Mouse (Mus musculus): ENCODE measurements around the gene Kat2a. TPM values are rescaled to one million over a fixed set of nuclear protein-coding genes. Genes with fewer than 3 reads are reported as not detected.
"Not testable (repeated sequence)": the region's sequence is repeated elsewhere in the genome, so short reads cannot be mapped to it uniquely, and the experiment has no call there.

Kat2a gene
- total and polyA plus RNA-seq, 3 experiments = 59.6 to 143 (median 63.7) TPM

- no peak overlapping the region for H3K27ac ChIP-seq (ENCODE audit: control insufficient read depth, low read depth, low read length)
- no peak overlapping the region for H3K9ac ChIP-seq (ENCODE audit: control insufficient read depth, low read depth, low read length, poor library complexity, severe bottlenecking)
- no peak overlapping the region for H3K4me3 ChIP-seq (ENCODE audit: control insufficient read depth in 1 of 2, insufficient read depth in 1 of 2, low read depth in 2 of 2, low read length in 2 of 2)
- no peaks in the 10 kb centered on the region; a peak in 3 of 4 replicates for H3K27me3 ChIP-seq (ENCODE audit: control insufficient read depth in 1 of 2, insufficient read depth in 2 of 2, low read length in 2 of 2)
- no peaks in the 10 kb centered on the region for H3K4me1 ChIP-seq (ENCODE audit: control insufficient read depth in 1 of 2, insufficient read depth in 2 of 2, low read length in 2 of 2)
- no peaks in the 10 kb centered on the region for H3K9me3 ChIP-seq (replicated peaks; ENCODE audit: insufficient read depth, low read length)
- no peak for DNase-seq (ENCODE audit: low read depth, low spot score)
- H3K79me2 ChIP-seq (ENCODE audit: control insufficient read depth, insufficient read depth, low read length, poor library complexity) = no peaks in the 10 kb centered on the region
- TF ChIP-seq HCFC1 (IDR thresholded peaks at IDR 0.05; ENCODE audit: low read depth, low read length) (no peak), MYC (IDR thresholded peaks at IDR 0.05; ENCODE audit: low read depth, low read length) (no peak), CTCF (IDR thresholded peaks at IDR 0.05 in 2 of 3, conservative IDR thresholded peaks at IDR 0.05 in 1 of 3; ENCODE audit: control insufficient read depth in 1 of 3, insufficient read depth in 1 of 3, low read depth in 2 of 3, low read length in 3 of 3, poor library complexity in 1 of 3, severe bottlenecking in 1 of 3) (no peak), CHD2 (IDR thresholded peaks at IDR 0.05; ENCODE audit: low read length) (no peak), BHLHE40 (IDR thresholded peaks at IDR 0.05; ENCODE audit: borderline replicate concordance, low read depth, low read length) (no peak), SIN3A (IDR thresholded peaks at IDR 0.05; ENCODE audit: low read length) (no peak), MXI1 (IDR thresholded peaks at IDR 0.05; ENCODE audit: low read depth, low read length) (no peak), EP300 (IDR thresholded peaks at IDR 0.05; ENCODE audit: low read depth in 1 of 2, low read length in 2 of 2) (no peak), ZNF384 (IDR thresholded peaks at IDR 0.05; ENCODE audit: low read depth, low read length) (no peak), JUND (IDR thresholded peaks at IDR 0.05; ENCODE audit: low read depth, low read length) (no peak), MAX (IDR thresholded peaks at IDR 0.05; ENCODE audit: low read length) (no peak), USF1 (IDR thresholded peaks at IDR 0.05; ENCODE audit: low read depth, low read length) (no peak), CHD1 (IDR thresholded peaks at IDR 0.05; ENCODE audit: low read depth, low read length) (no peak), ZKSCAN1 (IDR thresholded peaks at IDR 0.05; ENCODE audit: low read depth, low read length) (no peak), E2F4 (IDR thresholded peaks at IDR 0.05; ENCODE audit: borderline replicate concordance, low read depth, low read length) (no peak)
- no peaks in the 10 kb centered on the region for H3K36me3 ChIP-seq (ENCODE audit: control insufficient read depth in 1 of 2, insufficient read depth in 2 of 2, low read length in 2 of 2)
Measured at GRCm38 (mm10) chr11:100656458-100656857, 55.8 kb downstream of the Kat2a start.

GRCm38 (mm10) chr11:100655589-100655988 lies 56.7 kb downstream of the Kat2a start:
- H3K4me3 ChIP-seq (ENCODE audit: control insufficient read depth in 1 of 2, insufficient read depth in 1 of 2, low read depth in 2 of 2, low read length in 2 of 2); H3K4me1 ChIP-seq (ENCODE audit: control insufficient read depth in 1 of 2, insufficient read depth in 2 of 2, low read length in 2 of 2); H3K79me2 ChIP-seq (ENCODE audit: control insufficient read depth, insufficient read depth, low read length, poor library complexity); H3K9me3 ChIP-seq (replicated peaks; ENCODE audit: insufficient read depth, low read length); H3K27ac ChIP-seq (ENCODE audit: control insufficient read depth, low read depth, low read length); H3K9ac ChIP-seq (ENCODE audit: control insufficient read depth, low read depth, low read length, poor library complexity, severe bottlenecking); H3K36me3 ChIP-seq (ENCODE audit: control insufficient read depth in 1 of 2, insufficient read depth in 2 of 2, low read length in 2 of 2); H3K27me3 ChIP-seq (ENCODE audit: control insufficient read depth in 1 of 2, insufficient read depth in 2 of 2, low read length in 2 of 2): not testable (repeated sequence)
- peak; percentile 37 for DNase-seq (ENCODE audit: low read depth, low spot score)
- TF ChIP-seq USF1 (IDR thresholded peaks at IDR 0.05; ENCODE audit: low read depth, low read length) (0 out of 2 replicates have a peak, but pooled peaks have one; percentile 48), ZC3H11A (IDR thresholded peaks at IDR 0.05; ENCODE audit: low read depth, low read length) (peak; percentile 21; the same call in 1 of the 2 replicates), CTCF (IDR thresholded peaks at IDR 0.05 in 2 of 3, conservative IDR thresholded peaks at IDR 0.05 in 1 of 3; ENCODE audit: control insufficient read depth in 1 of 3, insufficient read depth in 1 of 3, low read depth in 2 of 3, low read length in 3 of 3, poor library complexity in 1 of 3, severe bottlenecking in 1 of 3) (peak; percentile 11 to 57 (median 45); a peak in 4 of 6 replicates), RAD21 (IDR thresholded peaks at IDR 0.05; ENCODE audit: low read depth, low read length) (peak; percentile 30), SMC3 (IDR thresholded peaks at IDR 0.05; ENCODE audit: low read depth, low read length) (peak; percentile 34; the same call in 1 of the 2 replicates)

Other genes starting within 250 kb of the Kat2a start
- 31.5 and 34.7 TPM in 2 replicates for gene Klhl11, start 239.7 kb downstream of the Kat2a start, total RNA-seq (2012; rRNA removed)
- 10 to 100 TPM in 1 of 2 experiments, not detected in 1; 11.5 TPM for gene Klhl11, start 239.7 kb downstream of the Kat2a start, polyA plus RNA-seq (2012; ENCODE audit: insufficient read depth in 1 of 2, insufficient read length in 2 of 2, low read depth in 1 of 2, low replicate concordance in 2 of 2, missing spikeins in 1 of 2)
- gene Acly, start 184.5 kb downstream of the Kat2a start, total RNA-seq (2012; rRNA removed) = 220 and 234 TPM in 2 replicates
- 100 to 1,000 TPM in 1 of 2 experiments, not detected in 1; 167 TPM for gene Acly, start 184.5 kb downstream of the Kat2a start, polyA plus RNA-seq (2012; ENCODE audit: insufficient read depth in 1 of 2, insufficient read length in 2 of 2, low read depth in 1 of 2, low replicate concordance in 2 of 2, missing spikeins in 1 of 2)
- 0.23 and 0.46 TPM in 2 replicates for gene Ttc25, start 166.9 kb downstream of the Kat2a start, total RNA-seq (2012; rRNA removed)
- gene Ttc25, start 166.9 kb downstream of the Kat2a start, polyA plus RNA-seq (2012; ENCODE audit: insufficient read depth in 1 of 2, insufficient read length in 2 of 2, low read depth in 1 of 2, low replicate concordance in 2 of 2, missing spikeins in 1 of 2) = under 1 TPM in 1 of 2 experiments, not detected in 1; 0.92 TPM
- gene Cnp, start 137.6 kb downstream of the Kat2a start, total RNA-seq (2012; rRNA removed) = 19.0 and 20.1 TPM in 2 replicates
- gene Cnp, start 137.6 kb downstream of the Kat2a start, polyA plus RNA-seq (2012; ENCODE audit: insufficient read depth in 1 of 2, insufficient read length in 2 of 2, low read depth in 1 of 2, low replicate concordance in 2 of 2, missing spikeins in 1 of 2) = 10 to 100 TPM in 1 of 2 experiments, not detected in 1; 20.8 TPM
- gene Nkiras2, start 93.2 kb downstream of the Kat2a start, total RNA-seq (2012; rRNA removed) = 37.1 and 40.5 TPM in 2 replicates
- gene Nkiras2, start 93.2 kb downstream of the Kat2a start, polyA plus RNA-seq (2012; ENCODE audit: insufficient read depth in 1 of 2, insufficient read length in 2 of 2, low read depth in 1 of 2, low replicate concordance in 2 of 2, missing spikeins in 1 of 2) = 10 to 100 TPM in 1 of 2 experiments, not detected in 1; 49.9 TPM
- gene Dnajc7, start 92.3 kb downstream of the Kat2a start, total RNA-seq (2012; rRNA removed) = 230 and 233 TPM in 2 replicates
- 100 to 1,000 TPM; 346 to 452 TPM for gene Dnajc7, start 92.3 kb downstream of the Kat2a start, polyA plus RNA-seq (2012; ENCODE audit: insufficient read depth in 1 of 2, insufficient read length in 2 of 2, low read depth in 1 of 2, low replicate concordance in 2 of 2, missing spikeins in 1 of 2)
- 0.12 TPM in 1 of 2 replicates, not detected in the other for gene Zfp385c, start 20.0 kb downstream of the Kat2a start, total RNA-seq (2012; rRNA removed)
- gene Zfp385c, start 20.0 kb downstream of the Kat2a start, polyA plus RNA-seq (2012; ENCODE audit: insufficient read depth in 1 of 2, insufficient read length in 2 of 2, low read depth in 1 of 2, low replicate concordance in 2 of 2, missing spikeins in 1 of 2) = under 1 TPM in 1 of 2 experiments, not detected in 1; 0.15 TPM
- 2.9 and 3.6 TPM in 2 replicates for gene Dhx58, start 8.2 kb downstream of the Kat2a start, total RNA-seq (2012; rRNA removed)
- gene Dhx58, start 8.2 kb downstream of the Kat2a start, polyA plus RNA-seq (2012; ENCODE audit: insufficient read depth in 1 of 2, insufficient read length in 2 of 2, low read depth in 1 of 2, low replicate concordance in 2 of 2, missing spikeins in 1 of 2) = 1 to 10 TPM in 1 of 2 experiments, not detected in 1; 3.9 TPM
- gene Hspb9, start 1.4 kb upstream of the Kat2a start, total RNA-seq (2012; rRNA removed) = 0.49 and 0.73 TPM in 2 replicates
- gene Hspb9, start 1.4 kb upstream of the Kat2a start, polyA plus RNA-seq (2012; ENCODE audit: insufficient read depth in 1 of 2, insufficient read length in 2 of 2, low read depth in 1 of 2, low replicate concordance in 2 of 2, missing spikeins in 1 of 2) = 1 to 10 TPM in 1 of 2 experiments, not detected in 1; 2.1 TPM
- gene Rab5c, start 25.8 kb upstream of the Kat2a start, total RNA-seq (2012; rRNA removed) = 233 and 263 TPM in 2 replicates
- gene Rab5c, start 25.8 kb upstream of the Kat2a start, polyA plus RNA-seq (2012; ENCODE audit: insufficient read depth in 1 of 2, insufficient read length in 2 of 2, low read depth in 1 of 2, low replicate concordance in 2 of 2, missing spikeins in 1 of 2) = 100 to 1,000 TPM in 1 of 2 experiments, not detected in 1; 249 TPM
- 0.07 and 0.08 TPM in 2 replicates for gene Kcnh4, start 47.5 kb upstream of the Kat2a start, total RNA-seq (2012; rRNA removed)
- gene Kcnh4, start 47.5 kb upstream of the Kat2a start, polyA plus RNA-seq (2012; ENCODE audit: insufficient read depth in 1 of 2, insufficient read length in 2 of 2, low read depth in 1 of 2, low replicate concordance in 2 of 2, missing spikeins in 1 of 2) = under 1 TPM in 1 of 2 experiments, not detected in 1; 0.04 TPM
- not detected in 2 replicates for gene Hcrt, start 50.5 kb upstream of the Kat2a start, total RNA-seq (2012; rRNA removed)
- gene Hcrt, start 50.5 kb upstream of the Kat2a start, polyA plus RNA-seq (2012; ENCODE audit: insufficient read depth in 1 of 2, insufficient read length in 2 of 2, low read depth in 1 of 2, low replicate concordance in 2 of 2, missing spikeins in 1 of 2) = not detected
- 5.7 and 7.1 TPM in 2 replicates for gene Ghdc, start 58.5 kb upstream of the Kat2a start, total RNA-seq (2012; rRNA removed)
- 1 to 10 TPM in 1 of 2 experiments, not detected in 1; 9.2 TPM for gene Ghdc, start 58.5 kb upstream of the Kat2a start, polyA plus RNA-seq (2012; ENCODE audit: insufficient read depth in 1 of 2, insufficient read length in 2 of 2, low read depth in 1 of 2, low replicate concordance in 2 of 2, missing spikeins in 1 of 2)
- 28.7 and 29.3 TPM in 2 replicates for gene Stat5b, start 138.3 kb upstream of the Kat2a start, total RNA-seq (2012; rRNA removed)
- 10 to 100 TPM; 32.3 to 37.0 TPM for gene Stat5b, start 138.3 kb upstream of the Kat2a start, polyA plus RNA-seq (2012; ENCODE audit: insufficient read depth in 1 of 2, insufficient read length in 2 of 2, low read depth in 1 of 2, low replicate concordance in 2 of 2, missing spikeins in 1 of 2)
- 54.2 and 59.0 TPM in 2 replicates for gene Stat5a, start 146.9 kb upstream of the Kat2a start, total RNA-seq (2012; rRNA removed)
- 10 to 100 TPM in 1 of 2 experiments, not detected in 1; 86.8 TPM for gene Stat5a, start 146.9 kb upstream of the Kat2a start, polyA plus RNA-seq (2012; ENCODE audit: insufficient read depth in 1 of 2, insufficient read length in 2 of 2, low read depth in 1 of 2, low replicate concordance in 2 of 2, missing spikeins in 1 of 2)
- 25.7 and 31.1 TPM in 2 replicates for gene Stat3, start 227.1 kb upstream of the Kat2a start, total RNA-seq (2012; rRNA removed)
- gene Stat3, start 227.1 kb upstream of the Kat2a start, polyA plus RNA-seq (2012; ENCODE audit: insufficient read depth in 1 of 2, insufficient read length in 2 of 2, low read depth in 1 of 2, low replicate concordance in 2 of 2, missing spikeins in 1 of 2) = 100 to 1,000 TPM in 1 of 2 experiments, 10 to 100 TPM in 1; 64.7 to 249 TPM

Data from MEL (cell line).